Mouse (Mus musculus) kidney, embryonic 15.5 days (tissue): ENCODE measurements around the gene Tmem56. TPM values are rescaled to one million over a fixed set of nuclear protein-coding genes. Genes with fewer than 3 reads are reported as not detected.

Experiments used
- ATAC-seq: fragments of 200-750 bp; cut with Nextera tagmentation; replicated peaks from 2 replicates; pipeline ENCODE4 v1.8.0; 2017; ENCODE audit warnings: moderate TSS enrichment; ENCODE audit not compliant: low FRiP score
- H3K27ac ChIP-seq: fragments of 300-500 bp; sonication (generic); 2 replicates; pipeline ENCODE4 v1.5.1; 2015; ENCODE audit warnings: mild to moderate bottlenecking, inconsistent platforms
- H3K27me3 ChIP-seq: fragments of 300-500 bp; sonication (generic); 2 replicates; pipeline ENCODE4 v1.6.1; 2015; ENCODE audit warnings: inconsistent platforms
- H3K36me3 ChIP-seq: fragments of 300-500 bp; sonication (generic); 2 replicates; pipeline ENCODE4 v1.6.1; 2015; ENCODE audit warnings: inconsistent platforms
- H3K4me1 ChIP-seq: fragments of 300-500 bp; sonication (generic); 2 replicates; pipeline ENCODE4 v1.6.1; 2015; ENCODE audit warnings: inconsistent platforms
- H3K4me2 ChIP-seq: fragments of 300-500 bp; sonication (generic); 2 replicates; pipeline ENCODE4 v1.6.1; 2015; ENCODE audit warnings: moderate library complexity, mild to moderate bottlenecking, inconsistent platforms
- H3K4me3 ChIP-seq: fragments of 300-500 bp; sonication (generic); replicated peaks from 2 replicates; pipeline ENCODE4 v1.5.1; 2015; ENCODE audit warnings: mild to moderate bottlenecking, inconsistent platforms
- H3K9ac ChIP-seq: fragments of 300-500 bp; sonication (generic); 2 replicates; pipeline ENCODE4 v1.6.1; 2015; ENCODE audit warnings: mild to moderate bottlenecking, inconsistent platforms
- H3K9me3 ChIP-seq: fragments of 300-500 bp; sonication (generic); replicated peaks from 2 replicates; pipeline ENCODE4 v1.6.1; 2016; ENCODE audit warnings: inconsistent platforms
- WGBS: fragments of 180-500 bp; shearing (Covaris S2); methylation state at CpG from one replicate; pipeline ENCODE4 v1.1.7; 2015; ENCODE audit warnings: mixed read lengths; 5-methylcytosine and 5-hydroxymethylcytosine counted together
- polyA plus RNA-seq: library from polyadenylated mRNA; unstranded; fragments of >200 nt; fragmentation: Nextera tagmentation; extraction: Ambion mirVana; gene quantifications from 2 replicates; pipeline ENCODE4 v1.2.1, GENCODE M21; 2015

Tmem56 gene
- polyA plus RNA-seq, result 1.6 and 1.7 TPM in 2 replicates

DNA sequence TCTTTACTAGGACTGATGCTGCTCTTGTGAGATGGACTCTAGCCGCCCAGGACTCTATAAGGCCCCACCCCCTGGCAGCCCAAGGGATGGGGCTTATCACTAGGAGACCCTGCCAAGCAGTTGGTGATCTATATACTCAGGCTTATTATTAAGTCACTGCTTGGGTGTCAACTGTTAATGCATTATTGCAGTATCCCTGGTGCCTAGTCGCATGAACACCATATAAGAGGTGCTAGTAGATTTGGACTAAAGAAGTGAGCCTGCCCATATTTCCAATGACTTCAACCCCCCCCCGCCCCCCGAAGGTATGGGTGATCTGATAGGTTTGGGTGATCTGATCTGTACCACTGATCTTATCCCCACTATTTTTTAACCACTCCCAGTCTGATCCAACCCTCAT lies at the start of gene Tmem56:
TSS of gene Tmem56 (minus strand) at position 101 of the 400 bp plus-strand sequence.
- H3K4me1 ChIP-seq, result no peaks in the 10 kb centered on the region
- WGBS, result 87% methylated on average over 4 of the region's 4 CpGs
- H3K27ac ChIP-seq, result no peak within 1 kb of the TSS
- no peaks in the 10 kb centered on the region for H3K27me3 ChIP-seq
- no peak within 1 kb of the TSS for H3K9ac ChIP-seq
- no peaks in the 10 kb centered on the region for H3K9me3 ChIP-seq
- H3K4me3 ChIP-seq, result no peak within 1 kb of the TSS
- no peaks in the 10 kb centered on the region for H3K36me3 ChIP-seq
- H3K4me2 ChIP-seq, result no peak within 1 kb of the TSS
- ATAC-seq, result no peak

DNA sequence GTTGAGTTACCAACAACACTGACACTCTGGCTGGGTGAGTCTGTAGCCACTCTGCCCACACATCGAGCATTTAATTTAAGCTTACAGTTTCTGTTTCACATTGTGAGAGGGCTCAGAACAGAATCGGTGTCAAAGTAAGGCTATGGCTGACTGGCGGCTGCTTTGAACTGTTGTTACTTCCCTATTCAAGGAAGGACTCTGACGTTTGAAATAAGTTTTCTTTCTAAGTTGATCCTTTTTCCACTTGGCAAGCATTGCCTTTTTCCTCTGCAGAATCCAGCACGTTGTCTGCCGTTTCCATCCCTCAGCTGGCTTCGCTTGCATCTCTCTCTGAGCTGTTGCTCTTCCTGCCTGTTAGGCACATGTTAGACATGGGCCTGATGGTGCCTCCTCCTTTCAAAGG lies 47.3 kb upstream of the Tmem56 start:
- Histone ChIP-seq H3K9me3 (no peaks in the 10 kb centered on the region), H3K4me2 (no peak overlapping the region), H3K4me3 (no peak overlapping the region), H3K4me1 (peaks cover 9% of the 10 kb centered on the region; the same call in 1 of the 2 replicates), H3K9ac (no peak overlapping the region), H3K36me3 (0 out of 2 replicates have a peak, but pooled peaks cover 2% of the 10 kb centered on the region), H3K27me3 (no peaks in the 10 kb centered on the region), H3K27ac (no peak overlapping the region)
- no peak for ATAC-seq
- 71% methylated on average over 7 of the region's 7 CpGs for WGBS

GRCm38 (mm10) chr3:121329647-121330046 lies 46.7 kb upstream of the Tmem56 start:
- no peak for ATAC-seq
- Histone ChIP-seq H3K27ac (no peak overlapping the region), H3K27me3 (no peaks in the 10 kb centered on the region), H3K4me3 (no peak overlapping the region), H3K36me3 (0 out of 2 replicates have a peak, but pooled peaks cover 2% of the 10 kb centered on the region), H3K9ac (no peak overlapping the region), H3K9me3 (no peaks in the 10 kb centered on the region), H3K4me1 (peaks cover 9% of the 10 kb centered on the region; the same call in 1 of the 2 replicates), H3K4me2 (no peak overlapping the region)
- 70% methylated on average over 10 of the region's 10 CpGs for WGBS

DNA sequence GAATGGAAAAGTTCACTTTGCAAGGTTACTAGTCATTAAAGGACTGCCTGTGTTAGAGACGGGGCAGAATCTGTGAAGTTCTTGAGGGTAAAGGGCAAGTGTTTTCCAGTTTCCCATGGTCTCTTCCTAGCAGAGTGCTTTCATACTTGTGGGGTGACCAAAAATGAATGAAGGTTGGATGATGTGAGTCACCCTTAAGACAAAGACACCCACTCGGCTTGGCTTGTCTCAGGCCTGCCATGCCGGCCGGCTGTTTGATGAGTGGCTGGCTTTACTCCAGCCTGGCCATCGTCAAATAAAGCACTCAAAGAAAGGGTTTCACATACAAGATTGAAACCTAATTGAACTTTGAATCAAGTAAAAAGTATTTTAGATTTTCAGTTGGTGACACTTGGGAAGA lies 44.5 kb upstream of the Tmem56 start:
- 82% methylated on average over 5 of the region's 5 CpGs for WGBS
- no peak overlapping the region for H3K4me2 ChIP-seq
- peaks cover 9% of the 10 kb centered on the region; the same call in 1 of the 2 replicates for H3K4me1 ChIP-seq
- no peak overlapping the region for H3K4me3 ChIP-seq
- no peaks in the 10 kb centered on the region for H3K9me3 ChIP-seq
- no peak overlapping the region for H3K9ac ChIP-seq
- H3K27ac ChIP-seq, result no peak overlapping the region
- H3K36me3 ChIP-seq, result peaks cover 16% of the 10 kb centered on the region
- no peak for ATAC-seq
- no peaks in the 10 kb centered on the region for H3K27me3 ChIP-seq

DNA sequence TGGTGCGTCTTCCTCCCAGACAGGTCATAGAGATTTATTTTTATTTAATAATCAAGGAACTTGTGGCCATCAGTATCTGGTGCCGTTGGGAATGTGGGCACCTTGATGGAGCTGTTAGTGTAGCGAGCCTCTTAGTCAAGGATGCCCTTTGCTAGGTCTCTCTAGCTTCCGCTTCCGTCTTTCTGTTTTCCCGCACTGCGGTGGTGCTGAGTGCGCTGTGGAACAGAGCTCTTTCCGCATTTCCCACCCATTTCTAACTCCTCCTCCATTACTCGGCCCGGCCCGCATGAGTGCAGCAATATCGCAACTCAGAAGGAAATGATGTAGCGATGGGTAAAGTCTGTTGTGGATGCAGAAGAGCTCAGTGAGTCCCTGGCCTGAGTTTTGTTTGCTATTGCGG lies 40.5 kb upstream of the Tmem56 start:
- no peaks in the 10 kb centered on the region for H3K9me3 ChIP-seq
- ATAC-seq, result no peak
- no peaks in the 10 kb centered on the region for H3K27me3 ChIP-seq
- H3K27ac ChIP-seq, result no peak overlapping the region
- 96% methylated on average over 15 of the region's 15 CpGs for WGBS
- no peak overlapping the region for H3K4me2 ChIP-seq
- no peak overlapping the region for H3K4me3 ChIP-seq
- H3K4me1 ChIP-seq, result no peaks in the 10 kb centered on the region
- H3K9ac ChIP-seq, result no peak overlapping the region
- H3K36me3 ChIP-seq, result peaks cover 14% of the 10 kb centered on the region

- H3K4me1 ChIP-seq, result no peaks in the 10 kb centered on the region
- no peak overlapping the region for H3K4me3 ChIP-seq
- no peaks in the 10 kb centered on the region for H3K27me3 ChIP-seq
- 94% methylated on average over 1 of the region's 1 CpGs for WGBS
- no peak overlapping the region for H3K4me2 ChIP-seq
- H3K36me3 ChIP-seq, result peaks cover 17% of the 10 kb centered on the region
- no peak overlapping the region for H3K27ac ChIP-seq
- H3K9ac ChIP-seq, result no peak overlapping the region
- H3K9me3 ChIP-seq, result no peaks in the 10 kb centered on the region
- ATAC-seq, result no peak
These were observed 38.0 kb upstream of the Tmem56 start for GRCm38 (mm10) chr3:121320896-121321295.

GRCm38 (mm10) chr3:121319906-121320305 lies 37.0 kb upstream of the Tmem56 start:
- 87% methylated on average over 6 of the region's 6 CpGs for WGBS
- Histone ChIP-seq H3K9me3 (no peaks in the 10 kb centered on the region), H3K4me2 (no peak overlapping the region), H3K4me1 (no peaks in the 10 kb centered on the region), H3K27me3 (no peaks in the 10 kb centered on the region), H3K4me3 (no peak overlapping the region), H3K9ac (no peak overlapping the region), H3K36me3 (peaks cover 23% of the 10 kb centered on the region), H3K27ac (no peak overlapping the region)
- no peak for ATAC-seq

GRCm38 (mm10) chr3:121315498-121315897 lies 32.6 kb upstream of the Tmem56 start:
- no peak overlapping the region for H3K4me3 ChIP-seq
- H3K9ac ChIP-seq, result no peak overlapping the region
- H3K4me1 ChIP-seq, result peaks cover 20% of the 10 kb centered on the region
- H3K27ac ChIP-seq, result no peak overlapping the region
- no peaks in the 10 kb centered on the region for H3K9me3 ChIP-seq
- H3K27me3 ChIP-seq, result no peaks in the 10 kb centered on the region
- no peak overlapping the region for H3K4me2 ChIP-seq
- H3K36me3 ChIP-seq, result peaks cover 10% of the 10 kb centered on the region
- 97% methylated on average over 7 of the region's 7 CpGs for WGBS
- no peak for ATAC-seq

DNA sequence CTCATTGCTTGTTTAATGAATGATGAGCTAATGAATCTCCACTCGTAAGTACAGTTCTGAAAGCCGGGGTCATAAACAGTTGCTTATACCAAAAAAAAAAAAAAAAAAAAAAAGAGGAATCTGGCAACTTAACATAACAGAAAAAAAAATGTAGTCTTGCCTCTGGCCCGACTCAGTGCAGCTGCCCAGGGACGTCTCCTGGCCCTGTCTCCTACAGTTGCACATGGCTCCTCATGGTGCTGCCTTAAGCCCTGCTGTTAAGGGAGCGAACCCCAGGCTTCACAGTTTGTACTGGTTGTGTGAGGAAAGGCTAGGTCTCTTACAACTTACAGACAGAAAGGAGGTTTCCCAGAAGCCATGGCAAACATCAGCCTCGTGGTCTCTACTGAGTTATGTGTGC lies 31.3 kb upstream of the Tmem56 start:
- no peak for ATAC-seq
- Histone ChIP-seq H3K36me3 (peaks cover 10% of the 10 kb centered on the region), H3K4me2 (no peak overlapping the region), H3K4me1 (peaks cover 20% of the 10 kb centered on the region), H3K9ac (no peak overlapping the region), H3K27me3 (no peaks in the 10 kb centered on the region), H3K4me3 (no peak overlapping the region), H3K9me3 (no peaks in the 10 kb centered on the region), H3K27ac (no peak overlapping the region)
- WGBS, result 73% methylated on average over 6 of the region's 6 CpGs

DNA sequence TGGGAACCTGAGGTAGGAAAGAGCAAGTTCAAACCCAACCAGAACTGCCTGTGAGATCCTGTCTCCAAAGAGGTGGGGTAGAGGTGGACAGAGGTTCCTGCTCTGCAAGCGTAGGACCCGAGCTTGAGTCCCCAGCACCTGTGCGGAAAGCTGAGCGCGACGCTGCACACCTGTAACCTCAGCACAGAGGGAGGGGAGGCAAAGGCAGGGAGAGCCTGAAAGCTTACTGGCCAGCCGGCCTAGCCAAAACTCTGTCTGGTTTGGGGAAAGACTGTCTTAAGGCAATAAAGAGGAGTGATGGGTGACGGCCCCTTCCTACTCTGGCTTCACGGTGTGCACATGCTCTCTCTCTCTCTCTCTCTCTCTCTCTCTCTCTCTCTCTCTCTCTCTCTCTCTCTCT lies 30.1 kb upstream of the Tmem56 start:
- 0 out of 2 replicates have a peak overlapping the region, but pooled peaks have one; percentile 19 for H3K4me2 ChIP-seq
- no peaks in the 10 kb centered on the region for H3K9me3 ChIP-seq
- no peak overlapping the region for H3K27ac ChIP-seq
- peaks cover 20% of the 10 kb centered on the region for H3K4me1 ChIP-seq
- 43% methylated on average over 9 of the region's 9 CpGs for WGBS
- peak; percentile 56 for ATAC-seq
- peaks cover 10% of the 10 kb centered on the region for H3K36me3 ChIP-seq
- H3K9ac ChIP-seq, result no peak overlapping the region
- H3K4me3 ChIP-seq, result no peak overlapping the region
- H3K27me3 ChIP-seq, result no peaks in the 10 kb centered on the region

- Histone ChIP-seq H3K4me2 (no peak overlapping the region), H3K9ac (no peak overlapping the region), H3K27me3 (no peaks in the 10 kb centered on the region), H3K27ac (no peak overlapping the region), H3K4me3 (no peak overlapping the region), H3K36me3 (peaks cover 10% of the 10 kb centered on the region), H3K9me3 (no peaks in the 10 kb centered on the region), H3K4me1 (peaks cover 22% of the 10 kb centered on the region)
- 73% methylated on average over 6 of the region's 6 CpGs for WGBS
- no peak for ATAC-seq
These were observed 29.5 kb upstream of the Tmem56 start for GRCm38 (mm10) chr3:121312426-121312825.

- Histone ChIP-seq H3K9me3 (no peaks in the 10 kb centered on the region), H3K4me2 (no peak overlapping the region), H3K4me1 (peaks cover 23% of the 10 kb centered on the region), H3K36me3 (no peaks in the 10 kb centered on the region), H3K27me3 (no peaks in the 10 kb centered on the region), H3K4me3 (no peak overlapping the region), H3K9ac (no peak overlapping the region), H3K27ac (no peak overlapping the region)
- no peak for ATAC-seq
- 89% methylated on average over 16 of the region's 16 CpGs for WGBS
These were observed 27.2 kb upstream of the Tmem56 start for GRCm38 (mm10) chr3:121309896-121310714.
